Mouse (Mus musculus) C2C12 (cell line): Measurements from ENCODE around the gene Egflam.

ENCODE experiments used
- CEBPB ChIP-seq: IDR thresholded peaks from one replicate; pipeline ENCODE4 v1.6.1; 2011; ENCODE audit warnings: low read depth, mild to moderate bottlenecking, control low read depth, moderate library complexity
- CTCF ChIP-seq: IDR thresholded peaks from one replicate; pipeline ENCODE4 v1.5.1; 2011; ENCODE audit not compliant: control insufficient read depth, insufficient read depth, insufficient read length
- MAX ChIP-seq: IDR thresholded peaks from one replicate; pipeline ENCODE4 v1.6.1; 2011; ENCODE audit warnings: mild to moderate bottlenecking, control low read depth
- MYOD1 ChIP-seq: IDR thresholded peaks from one replicate; pipeline ENCODE4 v1.6.1; 2011; ENCODE audit warnings: low read depth; ENCODE audit not compliant: control insufficient read depth, insufficient read length
- MYOG ChIP-seq: IDR thresholded peaks from one replicate; pipeline ENCODE4 v1.6.1; 2011; ENCODE audit not compliant: control insufficient read depth, insufficient read length; ENCODE audit errors: extremely low read depth
- USF1 ChIP-seq: IDR thresholded peaks from one replicate; pipeline ENCODE4 v1.6.1; 2011; ENCODE audit warnings: low read depth, mild to moderate bottlenecking, control low read depth, moderate library complexity

DNA sequence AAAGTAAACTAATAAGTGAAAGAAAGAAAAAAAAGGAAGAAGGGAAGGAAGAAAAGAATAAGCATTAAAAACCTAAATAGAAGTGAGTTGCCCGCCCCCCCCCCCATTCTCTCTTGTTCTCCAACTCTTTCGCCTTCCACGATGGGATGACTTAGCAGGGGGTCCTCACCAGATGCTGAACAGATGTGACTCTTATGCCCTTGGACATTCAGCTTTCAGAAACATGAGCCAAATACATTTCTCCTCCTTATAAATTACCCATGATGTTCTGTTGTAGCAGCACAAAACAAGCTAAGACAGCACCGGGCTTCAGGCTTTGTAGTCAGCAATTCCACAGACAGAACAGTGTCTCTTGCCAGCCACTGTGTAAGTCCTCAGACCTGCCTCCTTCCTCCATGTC lies 89.5 kb downstream of the Egflam start:
- TF ChIP-seq CTCF (no peak), USF1 (no peak), MYOG (no peak), CEBPB (no peak), MAX (no peak), MYOD1 (no peak)
